Mouse (Mus musculus) right cerebral cortex, postnatal 4 days (tissue): ENCODE measurements at regions not wholly inside any gene's neighbourhood (a gene's known extent, or its start where the extent isn't known, plus 50 kb on each side); places are given as distances from the start of the nearest gene placed in this dataset.

Experiments
- DNase-seq: peaks from one replicate; pipeline ENCODE4 v3.0.0-alpha.2; 2022

GRCm38 (mm10) chr3:144378524-144379225, 173.7 kb upstream of the Lmo4 start:
- DNase-seq = no peak

GRCm38 (mm10) chr3:144377626-144378523, 172.9 kb upstream of the Lmo4 start:
- DNase-seq = no peak

GRCm38 (mm10) chr3:144376463-144377402, 171.7 kb upstream of the Lmo4 start:
- no peak for DNase-seq

- DNase-seq = no peak
Observed at GRCm38 (mm10) chr3:144375725-144376412, 170.8 kb upstream of the Lmo4 start.

- DNase-seq = no peak
Observed at GRCm38 (mm10) chr3:144368300-144368699, 163.3 kb upstream of the Lmo4 start.

DNA sequence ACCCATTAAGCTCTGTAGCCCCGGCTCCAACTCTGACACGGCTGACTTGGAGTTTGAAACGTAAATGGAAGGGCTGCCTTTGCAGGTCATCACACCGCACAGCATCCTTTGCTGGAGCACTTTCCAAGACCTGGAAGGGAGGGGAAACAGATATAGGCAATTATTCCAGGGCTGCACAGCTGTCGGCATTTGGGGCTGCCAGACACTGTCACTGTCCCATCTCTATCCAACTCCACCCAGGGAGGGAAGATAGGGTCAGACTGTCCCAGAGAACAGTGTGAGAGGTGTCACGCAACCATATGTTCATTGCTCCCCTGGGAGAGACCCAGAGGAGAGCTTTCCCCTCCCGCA, 162.7 kb upstream of the Lmo4 start:
- no peak for DNase-seq

DNA sequence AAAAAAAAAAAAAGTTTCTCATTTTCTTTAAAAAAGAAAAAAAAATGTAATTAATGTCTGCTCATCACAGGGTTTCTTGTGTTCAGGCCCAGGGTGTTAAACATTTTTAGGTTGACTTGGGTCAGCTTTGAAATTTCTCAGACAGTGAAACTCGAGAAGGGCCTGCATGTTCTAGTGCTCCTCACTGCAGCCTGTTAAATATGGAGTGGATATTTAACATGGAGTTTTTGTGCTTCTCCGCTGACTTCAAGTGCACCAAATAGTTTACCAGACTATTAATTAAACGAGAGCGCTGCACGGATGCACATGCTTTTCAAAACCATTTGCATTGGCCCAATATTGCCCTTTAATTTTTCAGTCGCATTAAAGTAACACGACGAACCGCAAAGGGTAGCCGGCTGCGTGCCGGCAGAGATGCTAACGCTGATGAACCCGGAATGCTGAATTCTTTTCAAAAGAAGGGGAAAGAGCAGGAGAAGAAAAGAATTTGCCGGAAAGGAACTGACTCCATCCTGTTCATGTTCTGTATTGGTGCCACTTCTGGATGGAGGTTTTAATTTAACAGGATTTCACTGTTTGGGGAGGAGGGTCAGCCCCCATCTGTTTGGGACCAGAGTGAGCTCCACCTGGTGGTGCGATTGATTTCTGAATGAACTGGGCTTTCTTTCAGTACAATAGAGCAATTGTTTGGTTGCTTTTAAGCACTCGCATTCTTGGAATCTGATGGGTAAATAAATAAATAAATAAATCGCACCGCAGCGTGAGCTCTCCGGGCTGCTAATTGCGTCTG, 162.2 kb upstream of the Lmo4 start:
- peak; percentile 27 for DNase-seq

- DNase-seq = no peak
Observed at GRCm38 (mm10) chr3:144365894-144366293, 160.9 kb upstream of the Lmo4 start.

GRCm38 (mm10) chr3:144362472-144362871, 157.5 kb upstream of the Lmo4 start:
- DNase-seq = peak; percentile 51

DNA sequence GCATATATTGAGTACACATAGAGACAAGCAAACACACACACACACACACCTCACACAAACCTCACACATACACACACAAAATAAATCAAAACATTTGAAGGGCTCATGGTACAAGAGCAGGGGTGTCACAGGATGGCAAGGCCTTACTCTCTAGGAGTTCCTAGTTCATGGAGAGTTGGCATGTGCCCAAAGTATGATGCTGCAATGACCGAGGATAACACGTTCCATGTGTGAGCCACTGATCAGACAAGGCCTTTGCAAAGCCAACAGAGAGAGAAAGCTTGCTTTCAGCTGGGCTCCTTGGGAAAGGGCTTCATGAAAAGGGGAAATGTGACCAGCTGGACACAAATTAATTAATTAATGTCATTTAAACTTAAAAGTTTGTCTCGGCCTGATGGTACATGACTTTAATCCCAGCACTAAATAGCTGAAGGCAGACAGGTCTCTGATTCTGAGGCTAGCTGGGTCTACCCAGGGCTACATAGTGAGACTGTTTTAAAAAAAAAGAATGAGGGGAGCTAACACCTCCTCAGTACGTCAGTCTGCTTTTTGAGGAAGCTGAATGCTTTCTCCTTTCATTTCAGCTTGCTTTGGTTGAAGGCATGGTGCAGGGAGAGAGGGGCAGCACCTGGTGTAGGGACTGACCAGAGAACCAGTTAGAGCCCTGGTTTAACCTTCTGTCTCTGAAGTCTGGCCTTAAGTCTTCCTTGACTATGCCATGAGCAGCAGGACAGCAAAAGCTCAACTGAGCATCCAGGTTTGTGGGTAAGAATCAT, 156.4 kb upstream of the Lmo4 start:
- no peak for DNase-seq

- DNase-seq = no peak
Observed at GRCm38 (mm10) chr3:144356948-144357295, 151.9 kb upstream of the Lmo4 start.

- DNase-seq = no peak
Observed at GRCm38 (mm10) chr3:144356103-144356947, 151.3 kb upstream of the Lmo4 start.

DNA sequence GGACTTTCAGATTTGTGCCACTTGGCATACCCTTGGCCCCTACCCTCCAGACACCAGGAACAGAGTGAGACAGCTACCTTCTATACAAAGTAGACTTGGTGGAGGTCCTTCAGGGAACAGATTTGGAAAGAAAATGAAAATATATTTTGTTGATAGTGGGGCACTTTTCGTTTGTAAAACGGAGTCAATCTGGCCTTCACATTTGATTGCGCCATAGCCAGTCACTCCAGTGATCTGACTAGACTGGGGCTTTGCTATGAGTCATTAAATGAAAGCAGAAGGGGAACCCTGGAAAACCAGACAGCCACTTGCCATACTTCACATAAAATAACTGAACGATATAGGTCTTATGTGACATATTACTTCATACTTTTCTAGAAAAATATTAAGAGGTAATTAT, 147.5 kb upstream of the Lmo4 start:
- no peak for DNase-seq

DNA sequence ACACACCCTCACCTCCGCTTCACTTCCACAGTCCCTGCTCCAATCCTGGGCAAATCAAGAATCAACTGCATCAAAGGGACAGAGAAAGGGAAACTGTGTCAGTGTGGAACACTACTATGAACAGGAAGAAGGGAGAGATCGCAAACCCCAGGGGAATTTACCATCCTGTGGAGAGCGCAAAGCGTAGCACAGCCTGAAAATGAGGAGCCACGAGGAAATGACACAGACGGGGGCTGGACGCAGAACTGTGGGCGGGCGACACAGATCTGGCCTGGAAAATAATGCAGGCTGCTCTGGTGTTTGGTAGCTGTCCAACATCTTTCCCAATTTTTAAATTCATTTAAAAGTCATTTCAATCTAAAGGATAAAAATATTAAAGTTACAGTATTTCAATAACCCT, 143.4 kb upstream of the Lmo4 start:
- no peak for DNase-seq

DNA sequence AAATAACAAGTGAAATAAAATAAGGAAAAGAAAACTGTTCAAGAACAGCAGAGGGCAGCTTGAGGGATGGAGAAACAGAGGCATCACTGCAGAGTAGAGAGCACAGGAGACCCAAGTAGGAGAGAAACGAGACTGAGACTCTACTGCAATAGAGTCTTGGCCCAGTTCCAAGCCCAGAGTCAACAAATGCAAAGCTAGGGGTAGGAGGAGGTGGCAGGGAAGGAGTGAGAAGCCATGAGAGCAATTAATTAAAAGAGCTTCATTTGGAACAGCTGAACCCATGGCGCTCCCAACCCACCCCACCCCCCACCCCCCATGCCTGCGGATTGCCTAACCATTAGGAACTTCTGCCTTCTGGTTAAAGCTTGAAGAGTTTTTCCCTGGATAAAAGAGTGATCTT, 130.2 kb upstream of the Lmo4 start:
- DNase-seq = no peak

DNA sequence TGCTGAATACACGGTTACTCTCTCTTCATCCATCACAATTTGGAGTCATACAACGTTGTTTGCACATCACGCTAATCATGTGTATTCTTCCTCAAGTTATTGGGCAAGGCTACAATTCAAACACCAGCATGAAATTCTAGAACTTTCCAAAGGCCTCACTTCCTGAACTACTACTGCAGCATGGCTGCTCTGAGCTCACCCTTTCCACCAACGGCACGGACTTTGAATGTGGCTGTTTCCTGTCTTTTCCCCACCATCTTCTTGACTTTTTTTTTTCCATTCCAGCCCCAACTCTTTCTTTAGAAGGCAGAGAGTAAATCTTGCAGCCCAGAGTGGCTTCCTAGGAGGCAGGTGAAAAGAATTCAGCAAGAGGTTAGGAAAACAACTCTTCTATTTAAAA, 129.2 kb upstream of the Lmo4 start:
- DNase-seq = no peak

DNA sequence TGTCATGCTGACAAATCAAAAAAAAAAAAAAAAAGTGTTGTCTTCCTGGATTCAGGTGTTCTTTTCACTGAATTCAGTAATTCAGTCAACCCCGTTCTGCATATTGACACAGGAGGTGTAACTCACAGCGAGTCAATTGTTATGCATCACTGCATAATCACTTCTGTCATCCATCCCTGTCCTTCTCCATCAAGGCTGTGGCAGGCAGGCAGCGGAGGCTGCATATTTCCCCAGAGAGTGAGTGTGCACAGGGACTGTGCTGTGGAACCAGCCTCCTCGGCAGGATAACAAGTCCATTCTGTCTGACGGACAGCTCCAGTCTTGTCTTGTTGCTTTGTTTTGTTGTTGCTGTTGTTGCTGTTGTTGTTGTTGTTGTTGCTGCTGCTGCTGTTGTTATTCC, 127.3 kb upstream of the Lmo4 start:
- DNase-seq = no peak

DNA sequence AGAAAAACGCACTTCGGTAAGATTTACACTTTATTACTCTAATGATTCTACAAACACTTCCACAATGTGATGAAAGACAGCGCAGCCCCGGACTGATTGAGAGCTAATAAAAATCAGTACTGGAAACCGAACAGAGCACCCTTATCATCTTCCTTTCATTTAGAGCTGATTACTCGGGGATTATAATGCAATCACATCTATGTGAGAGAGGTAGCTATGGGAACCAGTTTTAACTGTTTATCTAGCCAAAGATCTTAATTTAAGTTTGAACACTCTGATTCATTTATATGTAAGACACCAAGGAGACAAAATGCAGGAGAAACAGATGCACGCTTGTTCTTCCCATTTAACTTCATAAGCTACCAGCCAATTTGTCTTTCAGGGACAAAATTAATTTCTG, 124.1 kb upstream of the Lmo4 start:
- no peak for DNase-seq

GRCm38 (mm10) chr3:144327235-144327760, 122.3 kb upstream of the Lmo4 start:
- no peak for DNase-seq

DNA sequence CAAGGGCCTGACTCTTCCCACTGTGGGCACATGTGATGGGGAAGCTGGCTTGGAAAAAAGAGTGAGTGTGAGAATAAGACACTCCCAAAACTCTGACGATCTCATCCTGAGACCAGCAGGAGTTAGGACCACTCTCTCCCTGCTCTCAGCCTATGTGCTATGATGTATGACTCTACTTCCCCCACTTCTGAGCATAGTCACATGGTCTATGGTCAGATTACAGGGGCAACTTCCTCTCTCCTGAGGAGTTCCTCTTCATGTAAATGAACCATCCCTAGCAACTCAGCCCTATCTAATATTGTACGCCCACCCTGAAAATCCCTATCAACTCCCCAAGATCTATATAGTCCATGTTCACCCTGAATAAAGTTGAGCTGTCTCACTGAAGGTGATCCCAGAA, 120.0 kb upstream of the Lmo4 start:
- DNase-seq = no peak
